Mouse (Mus musculus) hindbrain, embryonic 11.5 days (tissue): Measurements from ENCODE around the gene Dennd1c. TPM values are rescaled to one million over a fixed set of nuclear protein-coding genes. Genes with fewer than 3 reads are reported as not detected.

Experiments
- ATAC-seq: fragments of 200-750 bp; cut with Nextera tagmentation; 2 replicates; pipeline ENCODE4 v1.8.0; 2017; ENCODE audit warnings: mild to moderate bottlenecking, moderate TSS enrichment, moderate library complexity; ENCODE audit not compliant: low FRiP score
- DNase-seq: peaks from one replicate; pipeline ENCODE4 v3.0.0-alpha.2; 2015; ENCODE audit warnings: low spot score
- H3K27ac ChIP-seq: fragments of 300-500 bp; sonication (generic); 2 replicates; pipeline ENCODE4 v1.5.1; 2014; ENCODE audit warnings: mild to moderate bottlenecking, low read depth, low read length
- H3K27me3 ChIP-seq: fragments of 300-500 bp; sonication (generic); 2 replicates; pipeline ENCODE4 v1.6.1; 2014; ENCODE audit warnings: mild to moderate bottlenecking, low read length, moderate library complexity, mixed read lengths; ENCODE audit not compliant: control insufficient read depth, insufficient read depth
- H3K36me3 ChIP-seq: fragments of 300-500 bp; sonication (generic); 2 replicates; pipeline ENCODE4 v1.6.1; 2014; ENCODE audit warnings: mild to moderate bottlenecking, low read length, moderate library complexity, mixed read lengths; ENCODE audit not compliant: control insufficient read depth, insufficient read depth
- H3K4me1 ChIP-seq: fragments of 300-500 bp; sonication (generic); replicated peaks from 2 replicates; pipeline ENCODE4 v1.6.1; 2014; ENCODE audit warnings: low read length, mixed read lengths; ENCODE audit not compliant: control insufficient read depth, insufficient read depth
- H3K4me2 ChIP-seq: fragments of 300-500 bp; sonication (generic); replicated peaks from 2 replicates; pipeline ENCODE4 v1.6.1; 2014; ENCODE audit warnings: mild to moderate bottlenecking, low read depth, low read length
- H3K4me3 ChIP-seq: fragments of 300-500 bp; sonication (generic); 2 replicates; pipeline ENCODE4 v1.5.1; 2014; ENCODE audit warnings: low read depth, low read length
- H3K9ac ChIP-seq: fragments of 300-500 bp; sonication (generic); 2 replicates; pipeline ENCODE4 v1.6.1; 2014; ENCODE audit warnings: low read depth, low read length
- H3K9me3 ChIP-seq: fragments of 300-500 bp; sonication (generic); 2 replicates; pipeline ENCODE4 v1.6.1; 2016; ENCODE audit warnings: low read length; ENCODE audit not compliant: control insufficient read depth
- WGBS: fragments of 180-500 bp; shearing (Covaris S2); extraction: QIAGEN DNeasy Blood & Tissue Kit; methylation state at CpG from one replicate; pipeline ENCODE4 v1.1.7; 2014; 5-methylcytosine and 5-hydroxymethylcytosine counted together
- polyA plus RNA-seq: library from polyadenylated mRNA; unstranded; fragments of >200 nt; fragmentation: Nextera tagmentation; extraction: Ambion mirVana; gene quantifications from 2 replicates; pipeline ENCODE4 v1.2.1, GENCODE M21; 2014

Gene Dennd1c
- polyA plus RNA-seq, 1 experiment from 2014 or later: 3.8 TPM

DNA sequence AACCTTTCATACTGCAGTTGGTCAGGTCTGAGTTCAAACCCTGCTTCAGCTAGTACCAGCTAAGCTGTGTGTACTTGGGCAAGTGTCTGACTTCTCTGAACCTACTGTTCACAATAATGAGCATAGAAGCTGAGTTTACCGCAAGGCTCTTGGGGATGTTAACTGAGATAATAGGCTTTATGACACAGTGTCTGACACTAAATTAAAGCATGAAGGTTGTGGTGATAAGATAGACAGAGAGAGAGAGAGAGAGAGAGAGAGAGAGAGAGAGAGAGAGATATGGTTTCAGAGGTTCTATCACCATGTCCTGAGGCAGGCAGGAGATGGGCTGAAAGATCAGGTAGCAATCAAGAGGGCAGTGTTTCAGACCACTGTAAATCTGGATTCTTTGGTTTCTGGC lies 31.7 kb upstream of the Dennd1c start:
- H3K4me3 ChIP-seq: no peak overlapping the region
- H3K27me3 ChIP-seq: no peaks in the 10 kb centered on the region
- no peaks in the 10 kb centered on the region for H3K9me3 ChIP-seq
- ATAC-seq: no peak
- no peak for DNase-seq
- no peak overlapping the region for H3K4me2 ChIP-seq
- no peaks in the 10 kb centered on the region for H3K4me1 ChIP-seq
- H3K27ac ChIP-seq: no peak overlapping the region
- no peak overlapping the region for H3K9ac ChIP-seq
- 91% methylated on average over 1 of the region's 1 CpGs for WGBS
- no peaks in the 10 kb centered on the region for H3K36me3 ChIP-seq

DNA sequence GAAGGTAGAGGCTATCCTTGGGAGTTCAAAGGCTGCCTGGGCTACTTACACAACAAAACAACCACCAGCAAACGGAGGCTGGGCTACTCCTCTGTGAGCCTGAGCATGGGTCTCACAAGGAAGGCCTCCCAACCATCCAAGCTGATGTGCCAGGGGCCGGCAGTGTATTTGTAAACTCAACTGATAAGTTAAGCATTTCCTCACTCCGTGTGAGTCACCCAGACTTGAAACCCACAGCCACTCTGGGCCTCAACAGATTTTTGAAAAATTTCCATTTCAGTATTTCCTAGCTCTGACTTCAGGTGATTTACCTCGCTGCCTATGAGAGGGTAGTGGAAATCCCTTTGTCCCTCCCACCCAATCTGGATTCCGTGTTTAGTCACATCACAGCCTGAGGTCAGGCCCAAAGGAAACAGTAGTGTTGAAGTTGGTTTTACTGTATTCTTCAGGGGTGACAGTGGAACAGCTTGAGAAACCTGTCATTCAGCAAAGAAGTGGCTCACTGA lies 30.4 kb upstream of the Dennd1c start:
- no peaks in the 10 kb centered on the region for H3K27me3 ChIP-seq

DNA sequence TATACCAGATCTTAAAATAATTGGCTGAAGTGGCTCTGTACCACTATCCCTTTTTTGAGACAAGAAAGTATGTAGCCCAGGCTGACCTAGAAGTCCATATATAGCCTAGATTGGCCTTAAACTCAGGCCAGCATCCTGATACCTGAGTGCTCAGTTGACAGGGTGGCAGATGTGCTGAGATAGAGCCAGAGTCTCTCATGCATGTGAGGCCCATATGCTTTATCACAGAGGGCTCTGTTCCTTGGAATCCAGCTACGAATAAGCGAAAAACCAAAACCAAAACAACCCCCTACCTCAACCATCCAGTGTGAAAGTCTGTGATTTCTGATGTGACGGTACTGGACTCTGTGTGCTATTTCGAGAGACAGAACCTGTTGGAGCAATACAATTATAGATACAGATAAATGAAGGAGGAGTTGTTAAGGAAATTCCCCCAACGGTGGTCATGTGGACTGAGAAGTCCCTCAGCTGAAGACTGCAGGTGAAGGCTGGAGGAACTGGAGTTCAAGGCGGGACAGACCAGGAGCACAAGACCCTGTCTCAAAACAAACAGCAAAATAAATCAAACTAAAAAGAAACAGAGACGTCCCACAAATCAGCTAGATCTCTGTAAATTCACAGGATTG lies 29.8 kb upstream of the Dennd1c start:
- DNase-seq: no peak
- no peak for ATAC-seq
- Histone ChIP-seq H3K9me3 (no peaks in the 10 kb centered on the region), H3K27me3 (no peaks in the 10 kb centered on the region), H3K4me1 (no peaks in the 10 kb centered on the region), H3K27ac (no peak overlapping the region), H3K36me3 (no peaks in the 10 kb centered on the region), H3K4me2 (no peak overlapping the region), H3K4me3 (no peak overlapping the region), H3K9ac (no peak overlapping the region)
- WGBS: 88% methylated on average over 7 of the region's 7 CpGs

More for the DNA sequence above, 30.4 kb upstream of the Dennd1c start:
- Histone ChIP-seq H3K36me3 (no peaks in the 10 kb centered on the region), H3K9ac (no peak overlapping the region), H3K9me3 (no peaks in the 10 kb centered on the region), H3K4me1 (no peaks in the 10 kb centered on the region), H3K27ac (no peak overlapping the region), H3K4me3 (no peak overlapping the region), H3K4me2 (no peak overlapping the region)
- 68% methylated on average over 5 of the region's 5 CpGs for WGBS
- DNase-seq: no peak
- ATAC-seq: no peak

DNA sequence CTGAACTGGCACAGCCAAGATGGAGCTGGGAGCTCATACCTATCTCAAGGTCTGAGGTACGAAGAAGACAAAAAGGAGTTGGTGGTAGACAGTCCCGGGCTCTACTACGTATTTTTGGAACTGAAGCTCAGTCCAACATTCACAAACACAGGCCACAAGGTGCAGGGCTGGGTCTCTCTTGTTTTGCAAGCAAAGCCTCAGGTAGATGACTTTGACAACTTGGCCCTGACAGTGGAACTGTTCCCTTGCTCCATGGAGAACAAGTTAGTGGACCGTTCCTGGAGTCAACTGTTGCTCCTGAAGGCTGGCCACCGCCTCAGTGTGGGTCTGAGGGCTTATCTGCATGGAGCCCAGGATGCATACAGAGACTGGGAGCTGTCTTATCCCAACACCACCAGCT lies 28.8 kb upstream of the Dennd1c start:
- ATAC-seq: no peak
- H3K9ac ChIP-seq: no peak overlapping the region
- H3K4me2 ChIP-seq: no peak overlapping the region
- 92% methylated on average over 5 of the region's 5 CpGs for WGBS
- H3K4me3 ChIP-seq: no peak overlapping the region
- no peak for DNase-seq
- no peaks in the 10 kb centered on the region for H3K9me3 ChIP-seq
- H3K36me3 ChIP-seq: no peaks in the 10 kb centered on the region
- no peaks in the 10 kb centered on the region for H3K27me3 ChIP-seq
- H3K27ac ChIP-seq: no peak overlapping the region
- no peaks in the 10 kb centered on the region for H3K4me1 ChIP-seq

DNA sequence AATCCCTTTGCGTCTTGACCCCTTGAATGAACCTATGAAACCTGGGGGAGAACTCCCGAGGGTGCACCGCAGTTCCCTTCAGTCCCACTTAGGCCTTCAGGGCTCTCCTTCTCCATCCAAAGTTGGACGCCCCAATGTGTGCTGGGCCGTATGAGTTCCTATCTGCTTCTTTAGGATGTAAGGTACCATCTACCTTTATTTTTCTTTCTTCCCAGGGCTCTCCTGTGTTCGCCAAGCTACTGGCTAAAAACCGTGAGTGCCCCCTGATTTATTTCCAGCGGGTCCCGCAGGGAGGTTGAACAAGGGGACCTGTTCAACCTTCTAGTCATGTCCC lies 27.7 kb upstream of the Dennd1c start:
- ATAC-seq (no peak), DNase-seq (no peak)
- H3K4me3 ChIP-seq: peak overlapping the region; percentile 61
- WGBS: 6% methylated on average over 9 of the region's 9 CpGs
- H3K9me3 ChIP-seq: no peaks in the 10 kb centered on the region
- H3K27me3 ChIP-seq: no peaks in the 10 kb centered on the region
- H3K36me3 ChIP-seq: no peaks in the 10 kb centered on the region
- peak overlapping the region; percentile 74 for H3K9ac ChIP-seq
- H3K27ac ChIP-seq: no peak overlapping the region
- no peaks in the 10 kb centered on the region for H3K4me1 ChIP-seq
- peak overlapping the region; percentile 91 for H3K4me2 ChIP-seq

DNA sequence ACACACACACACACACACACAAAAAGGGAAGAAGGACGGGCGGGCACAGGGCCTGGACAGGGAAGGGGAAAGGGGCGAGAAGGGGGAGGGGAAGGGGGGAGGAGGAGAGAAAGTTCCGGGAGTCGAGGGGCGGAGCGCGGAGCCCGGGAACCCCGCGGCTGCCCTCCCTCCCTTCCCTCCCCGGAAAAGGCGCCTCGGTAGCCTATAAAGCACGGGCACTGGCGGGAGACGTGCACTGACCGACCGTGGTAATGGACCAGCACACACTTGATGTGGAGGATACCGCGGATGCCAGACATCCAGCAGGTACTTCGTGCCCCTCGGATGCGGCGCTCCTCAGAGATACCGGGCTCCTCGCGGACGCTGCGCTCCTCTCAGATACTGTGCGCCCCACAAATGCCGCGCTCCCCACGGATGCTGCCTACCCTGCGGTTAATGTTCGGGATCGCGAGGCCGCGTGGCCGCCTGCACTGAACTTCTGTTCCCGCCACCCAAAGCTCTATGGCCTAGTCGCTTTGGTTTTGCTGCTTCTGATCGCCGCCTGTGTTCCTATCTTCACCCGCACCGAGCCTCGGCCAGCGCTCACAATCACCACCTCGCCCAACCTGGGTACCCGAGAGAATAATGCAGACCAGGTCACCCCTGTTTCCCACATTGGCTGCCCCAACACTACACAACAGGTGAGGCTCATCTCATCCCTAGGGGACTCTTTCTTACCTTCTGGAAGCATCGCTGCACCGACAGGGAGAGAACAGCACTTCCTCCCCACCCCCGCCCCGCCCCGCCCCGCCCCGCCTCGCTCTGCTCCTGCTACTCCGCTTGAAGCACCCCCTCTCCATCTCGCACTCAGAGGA lies 27.1 kb upstream of the Dennd1c start, which contains the start of gene Tnfsf9:
Gene Tnfsf9, plus strand, starts transcription at position 145 of the 854 bp plus-strand sequence.
- Histone ChIP-seq H3K27me3 (no peaks in the 10 kb centered on the region), H3K36me3 (no peaks in the 10 kb centered on the region), H3K4me1 (no peaks in the 10 kb centered on the region), H3K27ac (no peak within 1 kb of the TSS), H3K4me2 (peak within 1 kb of the TSS; percentile 91), H3K9ac (peak within 1 kb of the TSS; percentile 74), H3K9me3 (no peaks in the 10 kb centered on the region), H3K4me3 (peak within 1 kb of the TSS; percentile 61)
- under 1% methylated on average over 56 of the region's 61 CpGs for WGBS
- peak; percentile 83 for ATAC-seq
- peak; percentile 79 for DNase-seq

DNA sequence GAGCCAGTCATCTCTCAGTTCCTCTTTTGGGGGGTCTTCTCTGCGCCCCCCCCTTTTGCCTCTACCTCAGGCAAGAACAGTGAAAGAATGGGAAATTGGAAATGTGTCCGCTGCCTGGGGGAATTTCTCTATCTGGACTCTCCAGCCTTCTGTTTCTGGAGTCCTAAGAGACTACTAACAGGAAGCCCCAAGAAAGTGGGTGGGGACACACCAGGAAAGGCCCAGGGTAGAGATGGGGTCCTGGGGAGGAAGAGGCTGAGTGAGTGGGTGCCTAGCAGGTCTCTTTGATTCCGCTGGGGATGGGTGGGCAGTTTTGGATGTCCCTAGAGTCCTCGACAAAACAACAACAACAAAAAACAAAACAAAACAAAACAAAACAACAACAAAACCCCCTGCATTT lies 26.2 kb upstream of the Dennd1c start:
- Histone ChIP-seq H3K4me3 (peak overlapping the region; percentile 61; the same call in 1 of the 2 replicates), H3K4me2 (peak overlapping the region; percentile 91), H3K4me1 (no peaks in the 10 kb centered on the region), H3K9ac (0 out of 2 replicates have a peak overlapping the region, but pooled peaks have one; percentile 28), H3K27ac (no peak overlapping the region), H3K27me3 (no peaks in the 10 kb centered on the region), H3K36me3 (no peaks in the 10 kb centered on the region), H3K9me3 (no peaks in the 10 kb centered on the region)
- DNase-seq (no peak), ATAC-seq (0 out of 2 replicates have a peak, but pooled peaks have one; percentile 13)
- 42% methylated on average over 4 of the region's 4 CpGs for WGBS

DNA sequence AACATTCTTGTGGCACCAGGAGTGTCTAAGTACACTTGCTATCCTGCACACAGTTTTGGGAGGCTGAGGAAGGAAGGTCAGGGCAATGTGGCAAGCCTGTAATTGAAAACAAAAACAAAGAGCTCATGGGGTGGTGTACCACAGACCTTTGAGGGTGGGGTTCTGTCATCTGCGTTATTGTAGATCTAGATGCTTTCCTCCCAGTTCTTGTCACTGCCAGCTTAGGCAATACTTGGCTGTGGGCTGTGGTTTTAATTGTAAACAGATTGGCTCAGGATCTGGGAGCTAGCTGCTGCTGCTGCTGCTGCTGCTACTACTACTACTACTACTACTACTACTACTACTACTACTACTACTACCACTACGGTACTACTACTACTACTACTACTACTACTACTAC lies 24.0 kb upstream of the Dennd1c start:
- Histone ChIP-seq H3K4me2 (no peak overlapping the region), H3K27ac (no peak overlapping the region), H3K9me3 (no peaks in the 10 kb centered on the region), H3K4me1 (no peaks in the 10 kb centered on the region), H3K27me3 (no peaks in the 10 kb centered on the region), H3K36me3 (no peaks in the 10 kb centered on the region), H3K4me3 (no peak overlapping the region), H3K9ac (no peak overlapping the region)
- DNase-seq: no peak
- ATAC-seq: no peak
- 72% methylated on average over 2 of the region's 2 CpGs for WGBS
